Mouse (Mus musculus): ENCODE measurements at regions not wholly inside any gene's neighbourhood (a gene's known extent, or its start where the extent isn't known, plus 50 kb on each side); places are given as distances from the start of the nearest gene placed in this dataset.
A peak's percentile ranks its signal among the peaks of the same experiment; 100 is the strongest.

DNA sequence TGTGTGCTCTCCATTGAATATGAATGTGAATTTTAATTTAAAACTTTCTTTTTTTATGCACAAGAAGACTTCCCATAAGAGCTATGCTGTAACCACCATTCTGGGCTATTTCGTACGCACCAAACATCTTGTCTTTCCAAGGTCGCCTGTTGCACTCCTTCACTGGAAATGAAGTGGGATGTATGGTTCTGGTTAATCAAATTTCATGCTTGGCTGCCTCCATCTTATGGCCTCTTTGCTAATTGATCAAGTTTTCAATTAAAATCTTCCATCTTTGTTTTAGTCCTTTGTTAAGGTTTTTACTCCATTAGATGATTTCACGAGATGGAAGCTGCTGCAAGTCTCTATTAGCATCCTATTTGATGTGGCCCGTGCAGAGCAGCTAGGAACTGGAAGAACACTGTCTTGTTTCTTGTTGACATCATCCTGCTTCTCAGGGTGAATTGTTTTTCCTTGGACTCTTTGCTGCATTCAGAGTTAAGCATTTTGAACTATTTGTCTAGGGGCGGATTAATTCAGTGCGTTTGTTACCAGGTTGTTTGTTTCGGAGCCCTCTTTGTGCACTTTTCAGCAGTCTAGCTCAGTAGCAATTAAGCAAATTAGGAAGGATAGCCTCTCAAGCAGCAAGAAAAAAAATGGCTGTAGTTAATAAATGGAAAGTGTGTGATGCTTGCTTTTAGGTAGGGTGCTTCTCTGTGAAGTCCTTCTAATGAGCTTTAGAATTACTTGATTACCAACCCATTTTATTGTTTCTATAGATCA, 147.4 kb upstream of the Alcam start:
- Histone ChIP-seq H3K4me1 (ENCODE audit: control insufficient read depth, insufficient read depth, low read length) (peaks cover 4% of the 10 kb centered on the region; the same call in 1 of the 2 replicates), H3K27ac (ENCODE audit: low read depth, low read length) (no peak overlapping the region), H3K27me3 (replicated peaks; ENCODE audit: control insufficient read depth, insufficient read depth, low read length) (peaks cover 11% of the 10 kb centered on the region; the same call in 1 of the 2 replicates), H3K9me3 (replicated peaks; ENCODE audit: control insufficient read depth, low read length) (no peaks in the 10 kb centered on the region), H3K4me3 (ENCODE audit: low read depth, low read length) (no peak overlapping the region), H3K9ac (ENCODE audit: low read length) (no peak overlapping the region), H3K36me3 (ENCODE audit: control insufficient read depth, insufficient read depth, low read length) (no peaks in the 10 kb centered on the region), H3K4me2 (ENCODE audit: low read length) (no peak overlapping the region)
- ATAC-seq (peak; percentile 91), DNase-seq (ENCODE audit: low spot score) (peak; percentile 85)
- WGBS: 8% methylated on average over 8 of the region's 8 CpGs

DNA sequence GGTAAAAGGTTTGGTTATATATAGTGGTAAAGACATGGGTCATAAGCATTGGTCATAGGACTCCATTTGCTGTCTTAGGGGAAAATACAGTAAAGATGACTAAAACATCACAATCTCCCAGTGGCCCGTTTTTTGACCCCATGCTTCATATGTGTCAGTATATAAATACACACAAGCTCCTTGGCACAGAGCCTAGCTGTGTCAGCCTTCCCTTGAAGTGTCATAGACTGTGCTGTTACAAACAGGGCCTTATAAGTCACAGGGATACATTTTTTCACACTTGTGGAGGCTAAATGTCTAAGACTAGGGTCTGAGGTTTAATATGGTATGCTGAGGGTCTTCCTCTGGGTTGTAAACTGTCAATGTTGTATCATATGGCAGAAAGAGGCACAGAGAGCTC, 144.4 kb upstream of the Alcam start:
- Histone ChIP-seq H3K4me2 (ENCODE audit: low read length) (no peak overlapping the region), H3K4me3 (ENCODE audit: low read depth, low read length) (no peak overlapping the region), H3K27ac (ENCODE audit: low read depth, low read length) (no peak overlapping the region), H3K27me3 (replicated peaks; ENCODE audit: control insufficient read depth, insufficient read depth, low read length) (peaks cover 9% of the 10 kb centered on the region; the same call in 1 of the 2 replicates), H3K9ac (ENCODE audit: low read length) (no peak overlapping the region), H3K4me1 (ENCODE audit: control insufficient read depth, insufficient read depth, low read length) (peaks cover 4% of the 10 kb centered on the region; the same call in 1 of the 2 replicates), H3K9me3 (replicated peaks; ENCODE audit: control insufficient read depth, low read length) (no peaks in the 10 kb centered on the region), H3K36me3 (ENCODE audit: control insufficient read depth, insufficient read depth, low read length) (no peaks in the 10 kb centered on the region)
- ATAC-seq (no peak), DNase-seq (ENCODE audit: low spot score) (no peak)
- WGBS: 82% methylated on average over 1 of the region's 1 CpGs

DNA sequence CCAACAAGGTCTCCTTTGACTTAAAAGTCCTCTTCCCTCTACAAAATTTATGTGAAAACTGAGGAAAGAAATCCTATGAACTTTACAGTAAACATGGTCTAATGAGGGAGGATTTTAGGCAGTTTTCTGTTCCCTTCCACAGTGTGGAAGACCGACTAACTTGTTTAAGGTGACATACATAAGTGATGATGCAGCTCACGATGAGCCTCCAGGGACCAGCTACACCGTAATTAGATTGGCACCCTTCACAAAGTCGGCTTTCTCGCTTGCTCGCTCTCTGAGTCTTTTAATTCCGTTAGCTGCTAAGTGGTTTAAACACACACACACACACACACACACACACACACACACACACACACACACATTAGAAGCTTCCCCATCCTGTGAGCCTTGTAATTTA, 143.3 kb upstream of the Alcam start:
- Histone ChIP-seq H3K4me2 (ENCODE audit: low read length) (no peak overlapping the region), H3K9ac (ENCODE audit: low read length) (no peak overlapping the region), H3K4me3 (ENCODE audit: low read depth, low read length) (no peak overlapping the region), H3K4me1 (ENCODE audit: control insufficient read depth, insufficient read depth, low read length) (peaks cover 4% of the 10 kb centered on the region; the same call in 1 of the 2 replicates), H3K9me3 (replicated peaks; ENCODE audit: control insufficient read depth, low read length) (no peaks in the 10 kb centered on the region), H3K27me3 (replicated peaks; ENCODE audit: control insufficient read depth, insufficient read depth, low read length) (peaks cover 7% of the 10 kb centered on the region; the same call in 1 of the 2 replicates), H3K27ac (ENCODE audit: low read depth, low read length) (no peak overlapping the region), H3K36me3 (ENCODE audit: control insufficient read depth, insufficient read depth, low read length) (no peaks in the 10 kb centered on the region)
- ATAC-seq (no peak), DNase-seq (ENCODE audit: low spot score) (no peak)
- WGBS: 58% methylated on average over 7 of the region's 7 CpGs

DNA sequence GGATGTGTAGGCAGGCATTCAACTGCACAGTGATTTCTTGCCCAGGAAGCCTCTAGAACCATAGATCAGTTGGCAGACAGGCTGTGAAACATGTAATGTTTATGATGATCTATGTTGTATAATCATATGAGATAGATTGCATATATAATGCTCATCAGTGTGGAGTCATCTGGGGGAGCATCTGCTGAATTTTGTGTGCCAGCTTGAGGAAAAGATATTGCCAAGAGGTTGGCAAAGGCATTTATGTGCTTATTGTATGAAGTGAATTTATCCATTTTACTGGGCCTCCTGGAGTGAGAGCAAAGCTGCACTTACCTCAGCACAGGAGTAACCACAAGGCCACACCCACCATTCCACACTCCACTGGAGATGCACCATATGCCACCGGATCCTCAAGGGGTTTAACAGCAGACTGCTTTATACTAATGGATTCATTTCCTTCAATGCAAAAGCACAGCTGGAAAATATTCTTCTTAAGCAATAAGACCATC, 134.5 kb upstream of the Alcam start:
- H3K27ac ChIP-seq (ENCODE audit: low read depth, low read length): no peak overlapping the region
- ATAC-seq (peak; percentile 62; the same call in 1 of the 2 replicates), DNase-seq (ENCODE audit: low spot score) (peak; percentile 76)
- no peaks in the 10 kb centered on the region for H3K36me3 ChIP-seq (ENCODE audit: control insufficient read depth, insufficient read depth, low read length)
- H3K27me3 ChIP-seq (replicated peaks; ENCODE audit: control insufficient read depth, insufficient read depth, low read length): no peaks in the 10 kb centered on the region
- H3K4me2 ChIP-seq (ENCODE audit: low read length): no peak overlapping the region
- H3K9ac ChIP-seq (ENCODE audit: low read length): no peak overlapping the region
- no peak overlapping the region for H3K4me3 ChIP-seq (ENCODE audit: low read depth, low read length)
- WGBS: 58% methylated on average over 1 of the region's 1 CpGs
- no peaks in the 10 kb centered on the region for H3K9me3 ChIP-seq (replicated peaks; ENCODE audit: control insufficient read depth, low read length)
- H3K4me1 ChIP-seq (ENCODE audit: control insufficient read depth, insufficient read depth, low read length): no peaks in the 10 kb centered on the region

DNA sequence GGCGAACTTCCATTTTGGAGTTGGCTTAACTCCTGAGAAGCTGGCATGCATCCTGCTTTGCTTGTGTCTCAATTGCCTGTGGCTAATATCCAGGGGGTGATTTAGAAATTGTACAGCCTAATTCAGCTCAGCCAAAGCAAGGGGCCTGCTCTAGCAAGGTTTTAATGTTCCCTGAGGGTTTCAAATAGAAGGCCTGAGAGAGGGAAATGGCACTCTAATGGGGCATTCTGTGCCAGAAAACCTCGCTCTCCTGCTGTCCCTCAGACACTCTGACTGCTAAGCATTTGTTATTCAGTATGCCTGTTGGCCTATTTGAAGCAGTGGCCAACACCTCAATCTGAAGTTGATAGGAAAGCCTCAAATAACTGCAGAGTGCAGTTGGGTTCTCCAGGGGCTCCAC, 115.2 kb upstream of the Alcam start:
- DNase-seq (ENCODE audit: low spot score): peak; percentile 71
- Histone ChIP-seq H3K36me3 (ENCODE audit: control insufficient read depth, insufficient read depth, low read length) (no peaks in the 10 kb centered on the region), H3K4me3 (ENCODE audit: low read depth, low read length) (no peak overlapping the region), H3K27me3 (replicated peaks; ENCODE audit: control insufficient read depth, insufficient read depth, low read length) (no peaks in the 10 kb centered on the region), H3K9me3 (replicated peaks; ENCODE audit: control insufficient read depth, low read length) (no peaks in the 10 kb centered on the region), H3K27ac (ENCODE audit: low read depth, low read length) (no peak overlapping the region), H3K9ac (ENCODE audit: low read length) (no peak overlapping the region), H3K4me2 (ENCODE audit: low read length) (no peak overlapping the region), H3K4me1 (ENCODE audit: control insufficient read depth, insufficient read depth, low read length) (no peaks in the 10 kb centered on the region)
- ATAC-seq: peak; percentile 52; the same call in 1 of the 2 replicates
- WGBS: 47% methylated on average over 2 of the region's 2 CpGs

DNA sequence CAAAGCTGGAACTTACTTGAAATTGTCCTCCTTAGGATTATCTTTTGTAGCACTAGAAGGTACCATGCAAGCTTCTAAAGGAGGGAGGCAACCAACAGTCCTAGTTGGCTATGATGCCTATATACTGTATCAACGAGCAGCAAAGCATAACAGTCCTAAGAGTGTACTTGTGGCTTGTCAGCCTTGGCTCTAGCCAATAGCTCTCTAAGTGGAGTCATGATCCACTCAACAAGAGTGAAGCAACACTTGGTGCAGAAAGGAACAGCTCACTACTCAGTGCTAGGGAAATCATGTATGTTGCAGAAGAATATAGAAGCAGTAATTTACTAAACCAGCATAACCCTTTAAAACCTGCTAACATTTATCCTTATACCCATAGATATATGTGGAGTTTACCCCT, 82.4 kb upstream of the Alcam start:
- no peak overlapping the region for H3K4me2 ChIP-seq (ENCODE audit: low read length)
- H3K4me1 ChIP-seq (ENCODE audit: control insufficient read depth, insufficient read depth, low read length): no peaks in the 10 kb centered on the region
- no peaks in the 10 kb centered on the region for H3K9me3 ChIP-seq (replicated peaks; ENCODE audit: control insufficient read depth, low read length)
- 90% methylated on average over 1 of the region's 1 CpGs for WGBS
- ATAC-seq (no peak), DNase-seq (ENCODE audit: low spot score) (no peak)
- H3K36me3 ChIP-seq (ENCODE audit: control insufficient read depth, insufficient read depth, low read length): no peaks in the 10 kb centered on the region
- H3K27ac ChIP-seq (ENCODE audit: low read depth, low read length): no peak overlapping the region
- no peak overlapping the region for H3K4me3 ChIP-seq (ENCODE audit: low read depth, low read length)
- H3K9ac ChIP-seq (ENCODE audit: low read length): no peak overlapping the region
- H3K27me3 ChIP-seq (replicated peaks; ENCODE audit: control insufficient read depth, insufficient read depth, low read length): no peaks in the 10 kb centered on the region

DNA sequence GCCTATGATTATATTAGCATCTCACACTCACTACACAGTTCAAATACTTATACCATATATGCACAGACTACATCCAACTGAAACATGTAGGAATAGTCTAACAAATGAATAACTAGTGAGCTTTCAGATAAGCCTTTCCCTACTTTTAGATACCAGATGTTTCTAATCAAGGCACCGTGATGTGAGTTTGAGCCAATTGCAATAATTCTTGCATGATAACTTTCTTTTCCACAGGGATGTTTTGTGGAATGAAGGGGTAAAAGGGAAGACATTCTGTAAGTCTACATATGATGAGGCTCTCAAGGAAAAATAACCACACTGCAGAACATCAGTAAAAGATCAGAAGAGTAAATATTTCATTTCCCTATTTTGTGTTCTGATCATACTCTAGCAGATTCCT, 80.7 kb upstream of the Alcam start:
- H3K9ac ChIP-seq (ENCODE audit: low read length): no peak overlapping the region
- no peak for DNase-seq (ENCODE audit: low spot score)
- 94% methylated on average over 1 of the region's 1 CpGs for WGBS

DNA sequence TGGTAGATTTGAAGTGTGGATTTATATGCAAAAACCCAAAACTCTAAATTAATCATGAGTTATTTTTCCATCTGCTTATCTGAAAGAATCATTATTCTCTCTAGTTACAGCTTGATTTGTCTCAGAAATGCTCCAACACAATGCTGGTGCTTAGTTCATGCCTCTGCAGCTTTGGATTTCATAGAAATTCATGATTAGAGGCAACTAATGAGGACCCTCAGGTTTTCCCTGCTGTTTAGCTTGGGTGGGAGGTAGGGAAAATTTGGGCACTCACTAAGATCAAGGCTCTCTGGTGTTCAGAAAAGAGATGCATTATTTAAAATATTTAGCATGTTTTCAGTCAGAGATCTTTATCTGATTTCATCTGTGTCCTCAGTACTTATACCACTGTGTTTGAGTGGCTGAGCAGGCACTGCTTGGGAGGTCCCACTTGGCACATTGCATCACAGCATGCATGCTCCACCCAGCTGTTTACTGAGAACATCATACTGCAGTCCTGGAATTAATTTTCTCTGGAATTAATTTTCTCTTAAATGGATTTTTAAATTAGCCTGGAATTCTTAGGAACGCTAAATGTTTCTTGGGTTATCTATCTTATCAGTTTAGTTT, 78.7 kb upstream of the Alcam start:
- Histone ChIP-seq H3K4me1 (ENCODE audit: control insufficient read depth, insufficient read depth, low read length) (no peaks in the 10 kb centered on the region), H3K27me3 (replicated peaks; ENCODE audit: control insufficient read depth, insufficient read depth, low read length) (no peaks in the 10 kb centered on the region), H3K9ac (ENCODE audit: low read length) (no peak overlapping the region), H3K4me3 (ENCODE audit: low read depth, low read length) (no peak overlapping the region), H3K27ac (ENCODE audit: low read depth, low read length) (no peak overlapping the region), H3K9me3 (replicated peaks; ENCODE audit: control insufficient read depth, low read length) (no peaks in the 10 kb centered on the region), H3K36me3 (ENCODE audit: control insufficient read depth, insufficient read depth, low read length) (no peaks in the 10 kb centered on the region), H3K4me2 (ENCODE audit: low read length) (no peak overlapping the region)
- DNase-seq (ENCODE audit: low spot score) (peak; percentile 14), ATAC-seq (0 out of 2 replicates have a peak, but pooled peaks have one; percentile 29)
- 84% methylated on average over 1 of the region's 1 CpGs for WGBS

More for the DNA sequence above, 80.7 kb upstream of the Alcam start:
- H3K4me2 ChIP-seq (ENCODE audit: low read length): no peak overlapping the region
- H3K36me3 ChIP-seq (ENCODE audit: control insufficient read depth, insufficient read depth, low read length): no peaks in the 10 kb centered on the region
- no peak overlapping the region for H3K4me3 ChIP-seq (ENCODE audit: low read depth, low read length)
- no peaks in the 10 kb centered on the region for H3K4me1 ChIP-seq (ENCODE audit: control insufficient read depth, insufficient read depth, low read length)
- no peak overlapping the region for H3K27ac ChIP-seq (ENCODE audit: low read depth, low read length)
- no peak for ATAC-seq
- no peaks in the 10 kb centered on the region for H3K9me3 ChIP-seq (replicated peaks; ENCODE audit: control insufficient read depth, low read length)
- no peaks in the 10 kb centered on the region for H3K27me3 ChIP-seq (replicated peaks; ENCODE audit: control insufficient read depth, insufficient read depth, low read length)

Measured in forebrain, embryonic 14.5 days (tissue).